Mouse (Mus musculus) c-Kit-negative CD71-positive TER-119-positive erythroid progenitor cells, embryonic 14.5 days (primary cell): Measurements from ENCODE around the gene Med23.

Experiments used
- DNase-seq: peaks from one replicate; pipeline ENCODE4 v3.0.0-alpha.2; 2013; ENCODE audit warnings: low read depth, low spot score

Gene Med23

DNA sequence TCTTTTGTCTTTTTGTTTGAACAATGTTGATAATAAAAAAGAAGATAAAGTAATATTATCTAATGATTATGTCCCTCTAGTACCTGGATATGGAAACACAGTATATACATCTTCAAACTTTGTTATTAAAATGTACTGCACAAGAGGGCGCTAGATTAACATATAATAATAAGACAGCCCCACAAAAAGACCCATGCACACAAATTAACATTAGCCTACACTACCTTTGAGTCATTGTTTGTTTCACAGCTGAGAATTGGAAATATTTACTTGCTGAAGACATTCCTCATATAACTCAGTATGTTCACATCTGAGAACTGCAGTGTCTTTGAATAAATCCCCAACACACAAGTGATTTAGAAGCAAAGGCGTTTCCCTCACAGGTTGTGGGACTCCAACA is 91.3 kb downstream of the Med23 start:
- DNase-seq: no peak

DNA sequence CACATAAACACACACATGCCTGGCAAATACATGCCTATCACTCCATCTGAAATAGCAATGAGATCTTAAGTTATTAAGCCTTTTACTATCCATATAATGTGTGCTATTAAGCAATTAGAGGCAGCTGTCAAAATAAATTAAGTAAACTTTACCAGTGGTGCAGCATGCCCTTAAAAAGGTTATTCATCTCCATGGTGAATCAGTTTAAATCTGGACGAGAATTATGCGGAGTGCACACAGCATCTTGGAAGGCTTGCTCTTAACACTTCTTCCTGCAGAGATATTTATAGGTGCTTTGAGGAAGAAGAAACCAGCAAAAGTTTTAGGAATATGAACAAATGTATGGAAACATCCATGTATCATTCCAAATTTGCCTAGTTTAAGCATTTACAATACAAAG is 92.1 kb downstream of the Med23 start:
- DNase-seq: no peak
